Mouse (Mus musculus) adrenal gland, postnatal 36 days (tissue): ENCODE measurements around the gene Cog7. TPM values are rescaled to one million over a fixed set of nuclear protein-coding genes. Genes with fewer than 3 reads are reported as not detected.

Source experiments
- DNase-seq, 2 experiments: peaks; one replicate each; pipeline ENCODE4 v3.0.0; 2021; ENCODE audit warnings: mixed read lengths in 1 of 2
- total RNA-seq, 2 experiments: library from RNA; stranded (reverse); gene quantifications; 2 replicates each; pipeline ENCODE4 v1.2.3; 2021

The Cog7 gene
- total RNA-seq, 2 experiments from 2014 or later = 27.0 to 31.6 TPM

GRCm38 (mm10) chr7:121954891-121955669 lies 26.4 kb downstream of the Cog7 start:
- DNase-seq = no peak

GRCm38 (mm10) chr7:121947513-121947912 lies 34.0 kb downstream of the Cog7 start:
- no peak for DNase-seq

DNA sequence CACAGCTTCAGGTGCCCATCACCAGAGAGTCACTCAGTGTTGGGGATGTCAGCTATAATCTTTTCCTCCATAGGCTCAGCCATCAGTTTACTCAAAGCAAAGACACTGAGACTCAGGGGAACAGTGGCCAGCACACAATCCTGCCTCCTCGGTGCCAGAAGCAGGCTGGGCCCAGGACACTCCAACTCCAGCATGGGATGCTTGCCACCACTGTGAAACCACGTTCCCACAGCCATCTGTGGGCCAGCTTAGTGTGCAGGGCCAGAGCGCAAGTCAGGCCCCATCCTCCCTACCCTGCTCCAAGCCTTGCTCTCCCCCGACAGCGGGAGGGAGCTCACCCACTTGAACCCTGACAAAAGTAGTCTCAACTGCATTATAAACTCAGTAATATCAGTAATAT lies 35.3 kb downstream of the Cog7 start:
- DNase-seq = no peak

DNA sequence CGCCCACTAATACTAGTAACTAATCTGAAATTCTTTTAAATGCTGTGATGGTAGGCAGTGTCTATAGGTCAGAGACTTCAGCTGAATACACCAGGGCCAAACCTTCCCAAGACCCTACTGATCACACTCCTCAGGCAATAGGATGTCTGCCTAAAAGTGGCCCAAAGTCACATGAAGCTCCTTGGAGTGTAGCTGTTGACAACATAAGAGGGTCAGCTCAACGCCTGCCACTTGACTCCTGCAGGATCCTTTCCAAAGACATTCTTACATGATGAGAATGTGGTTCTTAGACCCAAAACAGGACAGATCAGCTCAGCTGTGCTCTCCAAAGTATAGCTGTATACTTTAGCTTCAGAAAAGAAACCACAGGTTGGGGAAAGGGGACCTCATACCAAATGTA lies 39.1 kb downstream of the Cog7 start:
- no peak for DNase-seq

GRCm38 (mm10) chr7:121941640-121942039 lies 39.9 kb downstream of the Cog7 start:
- DNase-seq = no peak

- no peak for DNase-seq
Measured at GRCm38 (mm10) chr7:121941016-121941415, 40.5 kb downstream of the Cog7 start.

DNA sequence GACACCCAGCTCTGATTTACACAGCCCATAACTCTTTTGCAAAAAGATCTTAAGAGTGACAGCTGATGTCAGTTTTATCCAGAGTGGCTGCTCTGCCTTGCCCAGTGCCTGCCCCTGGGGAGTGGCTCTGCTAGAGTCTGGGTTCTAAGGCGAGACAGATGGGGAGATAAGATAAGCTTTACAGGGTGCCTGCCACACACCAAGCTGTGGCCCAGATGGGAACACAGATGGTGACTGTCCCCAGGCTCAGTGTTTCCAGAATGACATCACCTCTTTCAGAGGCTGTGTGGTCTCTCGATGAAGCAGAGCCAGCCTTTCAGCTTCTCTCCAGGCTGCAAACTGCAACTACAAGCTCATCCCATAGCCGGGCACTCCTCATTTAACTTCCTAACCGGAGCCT lies 41.8 kb downstream of the Cog7 start:
- DNase-seq = no peak

GRCm38 (mm10) chr7:121939244-121939643 lies 42.3 kb downstream of the Cog7 start:
- no peak for DNase-seq

DNA sequence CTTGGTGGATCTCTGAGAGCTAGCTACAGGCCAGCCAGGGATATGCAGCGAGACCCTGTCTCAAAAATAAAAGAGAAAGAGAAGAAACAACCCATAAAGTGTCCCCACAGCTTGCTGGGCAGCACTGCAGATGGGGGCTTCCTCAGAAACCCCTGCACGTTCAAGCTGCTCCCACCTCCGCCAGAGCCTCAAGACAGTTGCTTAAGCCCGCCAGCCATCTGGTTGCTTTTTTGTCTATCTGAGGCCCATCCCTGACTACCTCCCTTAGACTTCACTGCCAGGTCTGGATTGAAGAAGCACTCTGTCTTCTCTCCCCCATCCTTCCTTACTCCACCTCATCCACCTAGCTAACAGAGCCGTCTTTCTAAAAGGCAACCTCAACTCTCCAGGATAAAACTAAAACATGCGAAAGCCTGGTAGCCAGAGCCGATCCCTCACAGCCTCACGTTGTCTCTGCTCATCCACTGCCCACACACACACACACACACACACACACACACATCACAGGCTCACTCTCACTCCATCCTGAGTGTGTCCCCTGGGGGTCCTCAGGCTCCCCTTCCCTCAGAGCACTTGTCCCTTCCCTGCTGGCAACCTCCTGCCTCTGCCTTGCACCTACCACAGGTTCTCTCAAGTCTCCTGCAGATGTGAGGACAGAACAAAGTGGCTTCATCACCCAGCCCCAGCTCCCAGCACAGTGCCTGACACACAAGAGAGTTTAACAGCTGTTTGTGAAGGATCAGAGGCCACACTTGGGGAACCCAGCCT lies 43.2 kb downstream of the Cog7 start:
- DNase-seq = no peak

DNA sequence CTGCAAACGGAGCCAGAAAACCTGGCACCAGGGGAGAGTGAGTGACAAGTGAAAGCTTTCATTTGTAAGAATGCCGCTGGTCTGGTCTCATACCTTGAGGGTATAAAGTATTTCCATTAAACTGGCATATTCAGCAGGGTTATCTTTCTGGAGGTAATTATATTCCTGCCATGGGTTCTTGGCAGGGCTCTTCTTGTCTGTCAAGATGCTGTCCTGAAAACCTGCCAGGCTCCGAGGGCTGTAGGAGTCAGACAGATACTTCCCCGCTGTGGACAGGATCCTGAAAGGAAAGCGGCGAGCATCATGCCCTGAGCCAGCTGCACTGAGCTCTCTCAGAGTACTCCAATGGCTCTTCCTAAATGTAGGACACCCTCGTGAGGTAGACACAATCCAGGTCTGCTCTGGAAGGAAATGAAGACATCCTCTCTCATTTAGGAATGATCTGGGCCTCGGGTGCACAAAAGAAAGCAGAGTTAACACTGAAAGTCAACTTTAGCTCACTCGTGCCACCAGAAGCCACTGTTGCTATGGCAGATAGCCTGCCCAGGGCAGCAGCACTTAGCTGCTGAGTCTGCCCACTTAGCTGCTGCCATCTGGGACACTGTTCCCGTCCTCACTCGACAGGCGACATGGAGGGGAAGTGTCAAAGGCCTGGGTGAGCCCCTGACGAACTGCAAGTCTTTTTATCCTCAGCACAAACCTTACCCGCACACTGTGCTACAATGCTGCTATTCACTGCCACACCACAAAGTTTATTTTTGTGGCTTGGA lies 44.5 kb downstream of the Cog7 start:
- no peak for DNase-seq

DNA sequence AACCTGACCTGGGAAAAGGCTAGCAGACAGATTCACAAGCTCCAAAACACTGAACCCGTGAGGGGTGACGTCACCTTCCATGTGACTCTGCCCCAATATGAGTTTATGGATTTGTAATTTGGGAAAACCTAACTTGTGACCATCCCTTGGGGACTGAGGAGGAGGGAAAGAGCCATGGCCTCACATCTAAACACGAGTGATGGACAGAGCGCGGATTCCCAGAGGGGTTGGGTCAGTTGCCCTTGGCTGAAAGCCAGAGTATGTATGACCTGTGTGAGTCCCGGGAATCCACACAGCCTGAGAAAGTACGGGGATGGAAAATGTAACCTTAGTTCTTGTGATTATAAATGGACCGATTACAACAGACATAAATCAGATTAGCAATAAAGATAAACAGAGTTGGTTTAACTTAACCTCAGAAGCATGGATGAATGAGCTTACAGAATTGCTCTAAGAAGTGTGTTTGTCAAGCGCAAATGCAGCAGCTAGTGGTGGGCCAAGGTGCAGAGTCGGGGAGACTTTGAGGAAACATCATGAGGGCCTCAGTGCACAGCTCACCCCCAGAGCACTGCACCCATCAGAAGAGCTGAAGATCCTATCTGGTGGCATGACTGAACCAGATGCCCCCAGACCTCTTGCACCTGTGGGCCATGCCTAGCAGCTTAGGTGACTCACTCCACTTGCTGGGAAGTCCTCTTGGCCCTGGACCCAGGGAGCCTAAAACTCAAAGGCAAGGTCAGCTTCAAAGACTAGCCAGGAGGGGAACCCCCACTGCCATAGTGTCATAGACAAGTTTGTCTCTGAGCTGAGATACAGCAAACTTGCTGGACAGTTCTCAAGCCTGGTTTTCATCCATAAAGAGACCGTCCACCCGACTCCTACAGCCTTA lies 45.4 kb downstream of the Cog7 start:
- DNase-seq = peak in 1 of 2 experiments; percentile 16

DNA sequence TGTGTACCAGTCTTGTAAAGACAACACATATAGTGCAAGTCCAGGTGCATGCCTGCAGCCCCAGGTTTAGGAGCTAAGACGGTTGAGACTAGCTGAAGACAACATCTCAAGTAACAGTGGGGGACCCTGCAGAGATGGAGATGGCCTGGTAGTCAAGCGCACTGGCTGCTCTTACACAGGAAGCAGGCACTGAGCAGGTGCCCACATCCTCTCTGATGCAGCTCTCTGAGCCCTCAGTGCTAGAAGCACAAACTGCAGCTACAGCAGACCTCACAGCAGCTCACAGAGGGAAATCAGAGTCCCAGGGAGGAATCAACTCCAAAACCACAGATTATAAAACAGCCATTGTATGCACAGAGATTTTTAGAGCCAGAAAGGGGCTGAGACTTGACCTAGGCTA lies 47.2 kb downstream of the Cog7 start:
- DNase-seq = no peak

GRCm38 (mm10) chr7:121933675-121934074 lies 47.8 kb downstream of the Cog7 start:
- DNase-seq = no peak

DNA sequence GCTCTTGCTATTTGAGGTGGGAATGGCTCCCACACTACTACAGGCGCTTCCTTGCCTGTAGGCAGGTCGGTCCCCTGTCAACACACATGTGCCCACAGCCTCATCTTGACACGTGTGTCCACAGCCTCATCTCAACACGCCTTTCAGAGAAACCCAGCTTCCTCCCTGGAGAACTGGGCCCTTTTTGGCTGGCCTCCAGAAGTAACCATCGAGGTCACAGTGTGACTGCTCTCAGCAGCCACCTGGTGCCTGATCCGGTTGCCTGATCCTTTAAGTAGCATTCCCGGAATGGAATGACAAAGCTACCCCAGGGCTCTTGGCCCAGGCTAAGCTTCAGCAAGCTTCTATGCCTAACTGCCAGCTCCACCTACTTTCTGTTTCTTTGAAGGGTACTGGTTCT lies 50.3 kb downstream of the Cog7 start:
- DNase-seq = no peak

DNA sequence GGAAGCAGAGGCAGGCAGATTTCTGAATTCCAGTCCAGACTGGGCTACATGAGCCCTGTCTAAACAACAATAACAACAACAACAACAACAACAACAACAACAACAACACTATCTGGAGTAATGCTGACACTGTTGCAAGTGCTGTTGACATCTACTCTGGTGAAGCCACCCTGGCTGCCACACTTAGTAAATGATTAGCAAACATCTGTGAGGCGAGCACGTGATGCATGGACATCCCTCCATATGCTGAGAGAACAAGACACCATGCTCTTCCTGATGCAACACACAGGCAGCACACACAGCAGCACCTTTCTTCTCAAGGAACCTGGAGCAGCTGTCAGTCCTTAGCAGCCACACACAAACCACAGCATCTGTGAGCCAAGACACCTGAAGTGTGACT lies 53.6 kb downstream of the Cog7 start:
- no peak for DNase-seq

- no peak for DNase-seq
Measured at GRCm38 (mm10) chr7:121924361-121924760, 57.1 kb downstream of the Cog7 start.

GRCm38 (mm10) chr7:121913944-121914343 lies 67.6 kb downstream of the Cog7 start:
- no peak for DNase-seq

DNA sequence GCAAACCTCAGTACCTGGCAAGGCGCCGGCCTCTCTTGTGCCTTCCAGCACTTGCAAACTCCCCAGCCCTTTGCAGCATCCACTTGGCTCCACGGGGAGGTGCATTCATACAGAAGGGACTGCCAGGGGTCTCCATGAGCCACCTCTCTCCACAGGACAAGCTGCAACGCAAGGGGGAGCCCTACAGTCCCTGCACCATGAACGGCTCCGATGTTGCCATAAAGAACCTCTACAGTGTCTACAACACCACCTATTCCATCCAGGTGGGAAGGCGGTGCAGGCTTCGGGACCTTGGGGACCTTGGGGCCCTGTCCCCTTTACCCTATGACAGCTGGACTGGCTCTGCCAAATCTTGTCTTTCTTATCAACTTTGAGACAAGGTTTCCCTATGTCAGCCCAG lies 69.3 kb downstream of the Cog7 start:
- no peak for DNase-seq

DNA sequence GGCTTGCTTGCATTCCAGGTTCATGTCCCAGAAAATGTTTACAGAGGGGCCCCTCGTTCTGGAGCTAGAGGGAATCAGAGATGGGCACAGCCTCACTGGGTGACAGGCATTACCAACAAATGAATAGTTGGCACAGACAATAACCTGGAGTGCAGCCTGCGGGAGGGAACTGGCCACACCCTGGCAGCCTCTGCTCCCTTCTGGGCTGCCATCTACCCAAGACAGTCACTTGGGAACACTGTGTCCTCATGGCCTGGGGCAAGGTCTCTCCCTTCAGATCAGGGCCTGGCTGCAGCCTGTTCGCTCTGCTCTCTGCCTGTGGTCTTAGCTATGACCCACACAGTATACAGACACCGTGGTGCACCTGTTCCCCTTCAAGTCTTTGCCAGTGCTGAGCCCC lies 74.6 kb downstream of the Cog7 start:
- DNase-seq = peak in 1 of 2 experiments; percentile 27

- no peak for DNase-seq
Measured at GRCm38 (mm10) chr7:121902757-121903411, 78.6 kb downstream of the Cog7 start.

- no peak for DNase-seq
Measured at GRCm38 (mm10) chr7:121899940-121900339, 81.6 kb downstream of the Cog7 start.
